Mouse (Mus musculus) testis, adult 2 months (tissue): ENCODE measurements around the gene Rab34.

ENCODE experiments used
- CTCF ChIP-seq: fragments of 200-500 bp; IDR thresholded peaks from 2 replicates; pipeline ENCODE4 v1.5.1; 2012; ENCODE audit warnings: low read depth, mild to moderate bottlenecking, inconsistent platforms, low read length, moderate library complexity; ENCODE audit not compliant: control insufficient read depth, insufficient read depth, insufficient replicate concordance
- POLR2A ChIP-seq: fragments of 200-500 bp; IDR thresholded peaks from 2 replicates; pipeline ENCODE4 v1.6.1; 2012; ENCODE audit warnings: low read depth, mild to moderate bottlenecking, inconsistent platforms, low read length, moderate library complexity; ENCODE audit not compliant: control insufficient read depth

GRCm38 (mm10) chr11:78190041-78190440, 1.8 kb downstream of the Rab34 start:
- no peak for TF ChIP-seq CTCF
- no peak for TF ChIP-seq POLR2A
